In genomic region chr6:61347045-61347838, GRCm38 (mm10) we compare ENCODE assay signal across 8 mouse cellular contexts.
DNase-seq lines count a peak whose midpoint lies in the region; ATAC-seq and TF ChIP-seq lines count a peak whose summit lies in the region.
"Had no signal": no experiment of that assay in that cellular context is flagged by ENCODE, and none has a peak within 500 bp of the region (broad histone marks: within the 10 kb centered on the region; RNA-seq: fewer than 3 reads in every experiment).

No protein-coding gene starts in this region.

- H3K27ac ChIP-seq in hindbrain, embryonic 11.5 days (ENCODE audit: low read depth, low read length): no peak overlapping the region
- no peak overlapping the region for H3K27ac ChIP-seq in hindbrain, embryonic 12.5 days
- H3K27ac ChIP-seq in stomach, postnatal 0 days (replicated peaks): no peak overlapping the region
- H3K27ac ChIP-seq: limb, embryonic 12.5 days had no signal

- H3K4me3 ChIP-seq in hindbrain, embryonic 11.5 days (ENCODE audit: low read depth, low read length): no peak overlapping the region
- no peak overlapping the region for H3K4me3 ChIP-seq in hindbrain, embryonic 12.5 days
- no peak overlapping the region for H3K4me3 ChIP-seq in stomach, postnatal 0 days (ENCODE audit: low read depth, low read length)
- H3K4me3 ChIP-seq: limb, embryonic 12.5 days had no signal

- no peak overlapping the region for H3K9ac ChIP-seq in hindbrain, embryonic 11.5 days (ENCODE audit: low read depth, low read length)
- no peak overlapping the region for H3K9ac ChIP-seq in hindbrain, embryonic 12.5 days
- no peak overlapping the region for H3K9ac ChIP-seq in stomach, postnatal 0 days (ENCODE audit: low read length)
- H3K9ac ChIP-seq: limb, embryonic 12.5 days had no signal

- no peak for TF ChIP-seq EP300 in stomach, postnatal 0 days (optimal IDR thresholded peaks at IDR 0.05)

- H3K4me1 ChIP-seq in hindbrain, embryonic 11.5 days (replicated peaks; ENCODE audit: control insufficient read depth, insufficient read depth, low read length): no peaks in the 10 kb centered on the region
- no peaks in the 10 kb centered on the region for H3K4me1 ChIP-seq in hindbrain, embryonic 12.5 days
- H3K4me1 ChIP-seq in stomach, postnatal 0 days (replicated peaks; ENCODE audit: control insufficient read depth, insufficient read depth): no peaks in the 10 kb centered on the region
- H3K4me1 ChIP-seq: limb, embryonic 12.5 days had no signal

- DNase-seq in hindbrain, embryonic 11.5 days (ENCODE audit: low spot score): peak; percentile 25
- peak; percentile 19 for DNase-seq in right cerebral cortex, adult 18-20 months
- DNase-seq in right cerebral cortex, postnatal 36 days (ENCODE audit: low spot score in 2 of 2): no peak
- peak; percentile 40 for DNase-seq in embryo, embryonic 10.5 days (ENCODE audit: low spot score)
- no peak for DNase-seq in stomach, postnatal 0 days (ENCODE audit: low spot score)
- DNase-seq in adrenal gland, adult (ENCODE audit: inconsistent age in 2 of 2, low spot score in 1 of 2): no peak

- H3K9me3 ChIP-seq in hindbrain, embryonic 11.5 days (ENCODE audit: control insufficient read depth, low read length): no peaks in the 10 kb centered on the region
- no peaks in the 10 kb centered on the region for H3K9me3 ChIP-seq in hindbrain, embryonic 12.5 days (replicated peaks)
- no peaks in the 10 kb centered on the region for H3K9me3 ChIP-seq in stomach, postnatal 0 days (ENCODE audit: control insufficient read depth, low read length)
- H3K9me3 ChIP-seq: limb, embryonic 12.5 days had no signal

- peak; percentile 71 for TF ChIP-seq CTCF in stomach, postnatal 0 days (IDR thresholded peaks at IDR 0.05; ENCODE audit: low read depth)

- H3K4me2 ChIP-seq in hindbrain, embryonic 11.5 days (replicated peaks; ENCODE audit: low read depth, low read length): no peak overlapping the region
- H3K4me2 ChIP-seq in hindbrain, embryonic 12.5 days (replicated peaks): no peak overlapping the region
- no peak overlapping the region for H3K4me2 ChIP-seq in stomach, postnatal 0 days (replicated peaks; ENCODE audit: low read depth)
- H3K4me2 ChIP-seq: limb, embryonic 12.5 days had no signal

- no peak for ATAC-seq in hindbrain, embryonic 11.5 days (ENCODE audit: low FRiP score)
- ATAC-seq in hindbrain, embryonic 12.5 days (ENCODE audit: low FRiP score): no peak
- no peak for ATAC-seq in stomach, postnatal 0 days (ENCODE audit: low FRiP score, low TSS enrichment)

- H3K27me3 ChIP-seq in hindbrain, embryonic 11.5 days (ENCODE audit: control insufficient read depth, insufficient read depth, low read length): no peaks in the 10 kb centered on the region
- no peaks in the 10 kb centered on the region for H3K27me3 ChIP-seq in hindbrain, embryonic 12.5 days
- H3K27me3 ChIP-seq in stomach, postnatal 0 days (ENCODE audit: control insufficient read depth, insufficient read depth, low read length): no peaks in the 10 kb centered on the region
- H3K27me3 ChIP-seq: limb, embryonic 12.5 days had no signal

- WGBS in hindbrain, embryonic 11.5 days: 81% methylated on average over 5 of the region's 5 CpGs
- WGBS in hindbrain, embryonic 12.5 days: 82% methylated on average over 5 of the region's 5 CpGs
- WGBS in stomach, postnatal 0 days: 72% methylated on average over 5 of the region's 5 CpGs

- H3K36me3 ChIP-seq in hindbrain, embryonic 11.5 days (ENCODE audit: control insufficient read depth, insufficient read depth, low read length): no peaks in the 10 kb centered on the region
- H3K36me3 ChIP-seq in hindbrain, embryonic 12.5 days: no peaks in the 10 kb centered on the region
- no peaks in the 10 kb centered on the region for H3K36me3 ChIP-seq in stomach, postnatal 0 days (ENCODE audit: control insufficient read depth, insufficient read depth, low read length)
- H3K36me3 ChIP-seq: limb, embryonic 12.5 days had no signal

Comparison
In these comparisons a context has a peak if more than half of its experiments do, and no peak if none do; other contexts are left out.
1. DNase-seq: peak in hindbrain, embryonic 11.5 days (single experiment), right cerebral cortex, adult 18-20 months (single experiment) and embryo, embryonic 10.5 days (single experiment); none in right cerebral cortex, postnatal 36 days (0 of 2), stomach, postnatal 0 days (single experiment) and adrenal gland, adult (0 of 2).